ENCODE assay signal across 12 mouse cellular contexts in the genomic region with DNA sequence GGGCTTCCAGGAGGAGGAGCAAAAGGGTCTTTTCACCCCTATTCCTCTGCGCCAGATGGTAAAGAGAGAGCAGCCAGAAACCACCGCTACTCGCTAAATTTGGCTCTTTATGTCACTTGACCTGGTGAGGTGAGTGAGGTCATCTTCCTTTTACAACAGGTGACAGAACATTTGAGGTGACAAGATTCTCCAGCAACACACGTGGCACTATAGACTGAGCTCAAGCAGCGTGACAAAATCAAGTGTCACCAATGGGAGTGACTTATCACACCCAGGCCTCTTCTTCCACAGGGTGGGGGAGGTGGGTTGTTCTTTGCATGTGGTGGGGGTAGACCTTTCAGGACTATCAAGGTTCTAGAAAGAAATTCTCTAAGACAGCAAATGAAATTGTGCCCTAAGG.
DNase-seq lines count a peak whose midpoint lies in the region; ATAC-seq and TF ChIP-seq lines count a peak whose summit lies in the region.
"Had no signal": no experiment of that assay in that cellular context is flagged by ENCODE, and none has a peak within 500 bp of the region (broad histone marks: within the 10 kb centered on the region; RNA-seq: fewer than 3 reads in every experiment).

No protein-coding gene starts in this region.

- intact Hi-C loops in heart, postnatal 36 days (cut with DNase I), result loop anchor here (2.0 kb wide), 1 partner anchor 18 kb away; no protein-coding TSS in a partner anchor

- no peak overlapping the region for H3K4me3 ChIP-seq in forebrain, embryonic 10.5 days
- H3K4me3 ChIP-seq in forebrain, postnatal 0 days (ENCODE audit: low read depth, low read length), result no peak overlapping the region
- no peak overlapping the region for H3K4me3 ChIP-seq in heart, embryonic 15.5 days
- H3K4me3 ChIP-seq in midbrain, embryonic 12.5 days, result no peak overlapping the region
- no peak overlapping the region for H3K4me3 ChIP-seq in midbrain, postnatal 0 days (ENCODE audit: low read depth, low read length)

- H3K27ac ChIP-seq in forebrain, embryonic 10.5 days, result peak overlapping the region; percentile 89
- no peak overlapping the region for H3K27ac ChIP-seq in forebrain, postnatal 0 days (ENCODE audit: low read depth, low read length)
- peak overlapping the region; percentile 88 for H3K27ac ChIP-seq in heart, embryonic 15.5 days
- H3K27ac ChIP-seq in midbrain, embryonic 12.5 days (replicated peaks), result peak overlapping the region; percentile 79
- no peak overlapping the region for H3K27ac ChIP-seq in midbrain, postnatal 0 days (ENCODE audit: low read depth, low read length)
- H3K27ac ChIP-seq: kidney, postnatal 0 days had no signal

- H3K9ac ChIP-seq in forebrain, postnatal 0 days, result no peak overlapping the region
- no peak overlapping the region for H3K9ac ChIP-seq in heart, embryonic 15.5 days
- no peak overlapping the region for H3K9ac ChIP-seq in midbrain, embryonic 12.5 days (replicated peaks)
- H3K9ac ChIP-seq in midbrain, postnatal 0 days (replicated peaks; ENCODE audit: low read length, poor library complexity, severe bottlenecking), result no peak overlapping the region

- TF ChIP-seq CTCF in forebrain, postnatal 0 days (IDR thresholded peaks at IDR 0.05; ENCODE audit: low read depth), result no peak
- TF ChIP-seq CTCF in midbrain, postnatal 0 days (IDR thresholded peaks at IDR 0.05), result no peak

- H3K36me3 ChIP-seq in forebrain, embryonic 10.5 days (replicated peaks), result no peaks in the 10 kb centered on the region
- H3K36me3 ChIP-seq in forebrain, postnatal 0 days (ENCODE audit: insufficient read depth), result no peaks in the 10 kb centered on the region
- H3K36me3 ChIP-seq in heart, embryonic 15.5 days, result no peaks in the 10 kb centered on the region
- no peaks in the 10 kb centered on the region for H3K36me3 ChIP-seq in midbrain, embryonic 12.5 days
- no peaks in the 10 kb centered on the region for H3K36me3 ChIP-seq in midbrain, postnatal 0 days (ENCODE audit: insufficient read depth, low read length)

- H3K27me3 ChIP-seq in forebrain, embryonic 10.5 days (ENCODE audit: poor library complexity, severe bottlenecking), result 0 out of 2 replicates have a peak, but pooled peaks cover 6% of the 10 kb centered on the region
- no peaks in the 10 kb centered on the region for H3K27me3 ChIP-seq in forebrain, postnatal 0 days (ENCODE audit: insufficient read depth, low read length)
- H3K27me3 ChIP-seq in heart, embryonic 15.5 days, result no peaks in the 10 kb centered on the region
- peaks cover 6% of the 10 kb centered on the region; the same call in 1 of the 2 replicates for H3K27me3 ChIP-seq in midbrain, embryonic 12.5 days
- no peaks in the 10 kb centered on the region for H3K27me3 ChIP-seq in midbrain, postnatal 0 days (ENCODE audit: insufficient read depth, low read length)

- H3K9me3 ChIP-seq in forebrain, embryonic 10.5 days, result no peaks in the 10 kb centered on the region
- H3K9me3 ChIP-seq in forebrain, postnatal 0 days (ENCODE audit: low read length), result no peaks in the 10 kb centered on the region
- no peaks in the 10 kb centered on the region for H3K9me3 ChIP-seq in heart, embryonic 15.5 days (replicated peaks)
- no peaks in the 10 kb centered on the region for H3K9me3 ChIP-seq in midbrain, embryonic 12.5 days
- no peaks in the 10 kb centered on the region for H3K9me3 ChIP-seq in midbrain, postnatal 0 days (ENCODE audit: low read length)

- H3K4me2 ChIP-seq in forebrain, postnatal 0 days (ENCODE audit: low read depth), result no peak overlapping the region
- no peak overlapping the region for H3K4me2 ChIP-seq in heart, embryonic 15.5 days
- no peak overlapping the region for H3K4me2 ChIP-seq in midbrain, embryonic 12.5 days (replicated peaks)
- H3K4me2 ChIP-seq in midbrain, postnatal 0 days (ENCODE audit: low read depth, low read length, poor library complexity, severe bottlenecking), result no peak overlapping the region

- 56% methylated on average over 5 of the region's 5 CpGs for WGBS in forebrain, embryonic 10.5 days
- WGBS in forebrain, postnatal 0 days, result 50% methylated on average over 5 of the region's 5 CpGs
- WGBS in heart, embryonic 15.5 days, result 37% methylated on average over 5 of the region's 5 CpGs
- WGBS in midbrain, embryonic 12.5 days, result 49% methylated on average over 5 of the region's 5 CpGs
- 60% methylated on average over 5 of the region's 5 CpGs for WGBS in midbrain, postnatal 0 days

- DNase-seq in forebrain, embryonic 10.5 days (ENCODE audit: extremely low spot score, low spot score), result no peak
- no peak for DNase-seq in forebrain, postnatal 0 days
- DNase-seq in heart, postnatal 36 days, result no peak
- no peak for DNase-seq in midbrain, postnatal 0 days (ENCODE audit: low spot score)
- peak; percentile 25 to 68 for DNase-seq in natural killer cell, adult 2 months (ENCODE audit: low spot score in 2 of 2)
- no peak for DNase-seq in adrenal gland, adult 8-10 months
- DNase-seq: cerebellum, adult 9-10 months; thymus, adult 2 months had no signal

- no peak for ATAC-seq in forebrain, postnatal 0 days
- ATAC-seq in heart, embryonic 15.5 days (replicated peaks; ENCODE audit: insufficient number of reproducible peaks, insufficient read depth, low FRiP score, low read depth), result no peak
- ATAC-seq in midbrain, embryonic 12.5 days (ENCODE audit: low FRiP score, low read depth), result no peak
- no peak for ATAC-seq in midbrain, postnatal 0 days (ENCODE audit: low FRiP score)
- ATAC-seq: lung, postnatal 0 days had no signal

- peaks cover 83% of the 10 kb centered on the region for H3K4me1 ChIP-seq in forebrain, embryonic 10.5 days
- peaks cover 9% of the 10 kb centered on the region for H3K4me1 ChIP-seq in forebrain, postnatal 0 days (ENCODE audit: insufficient read depth)
- H3K4me1 ChIP-seq in heart, embryonic 15.5 days (replicated peaks), result peaks cover 74% of the 10 kb centered on the region
- H3K4me1 ChIP-seq in midbrain, embryonic 12.5 days, result peaks cover 68% of the 10 kb centered on the region
- 0 out of 2 replicates have a peak, but pooled peaks cover 3% of the 10 kb centered on the region for H3K4me1 ChIP-seq in midbrain, postnatal 0 days (ENCODE audit: insufficient read depth, low read length)

Comparison
In these comparisons a context has a peak if more than half of its experiments do, and no peak if none do; other contexts are left out.
1. H3K27ac ChIP-seq: peak in forebrain, embryonic 10.5 days (single experiment), heart, embryonic 15.5 days (single experiment) and midbrain, embryonic 12.5 days (single experiment); none in forebrain, postnatal 0 days (single experiment) and midbrain, postnatal 0 days (single experiment).
2. DNase-seq: peak in natural killer cell, adult 2 months (2 of 2); none in forebrain, embryonic 10.5 days (single experiment), forebrain, postnatal 0 days (single experiment), heart, postnatal 36 days (0 of 2), midbrain, postnatal 0 days (single experiment) and adrenal gland, adult 8-10 months (single experiment).